Mouse (Mus musculus) left cerebral cortex, adult 2 months (tissue): Measurements from ENCODE around the gene Asf1b. TPM values are rescaled to one million over a fixed set of nuclear protein-coding genes. Genes with fewer than 3 reads are reported as not detected.

Experiments
- DNase-seq, 2 experiments: peaks; one replicate each; pipeline ENCODE4 v3.0.0; 2021 to 2022; ENCODE audit warnings: low spot score in 2 of 2, mixed read lengths in 1 of 2; ENCODE audit errors: extremely low spot score in 1 of 2
- H3K27ac ChIP-seq: fragments of 200-600 bp; 2 replicates; pipeline ENCODE4 v1.8.1; 2022
- H3K4me3 ChIP-seq: fragments of 200-600 bp; 2 replicates; pipeline ENCODE4 v1.8.1; 2022
- CTCF ChIP-seq: fragments of 200-600 bp; IDR thresholded peaks from 2 replicates; pipeline ENCODE4 v1.8.1; 2022; ENCODE audit warnings: antibody characterized with exemption, mild to moderate bottlenecking, moderate library complexity
- intact Hi-C: fragments of 180-260 bp; cut with DNase I; formaldehyde crosslinking; loops from one replicate; pipeline ENCODE4 v1.15.1; 2025
- total RNA-seq, 2 experiments: library from RNA; stranded (reverse); gene quantifications; 2 replicates each; pipeline ENCODE4 v1.2.3; 2021

Asf1b gene
- total RNA-seq, 2 experiments from 2014 or later = 0.35 to 0.66 TPM

DNA sequence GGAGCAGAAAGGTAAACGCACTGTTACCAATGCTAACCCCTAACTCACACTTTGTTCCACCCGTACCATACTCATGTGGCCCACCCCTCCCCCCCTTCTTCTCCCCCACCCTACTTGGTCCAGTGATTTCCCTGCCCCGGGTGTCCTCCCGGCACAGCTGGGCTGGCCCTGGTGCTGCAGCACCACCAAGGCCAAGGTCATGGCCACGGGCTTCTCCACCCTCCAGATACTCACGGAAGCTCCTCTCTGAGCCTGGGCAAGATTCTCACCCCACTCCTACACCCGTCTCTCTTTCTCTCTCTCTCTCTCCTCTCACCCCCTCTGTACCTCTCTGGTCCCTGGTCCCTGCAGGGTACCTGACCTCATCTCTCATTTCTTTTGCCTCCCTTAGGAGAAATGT lies 29.0 kb upstream of the Asf1b start:
- Histone ChIP-seq H3K27ac (no peak overlapping the region), H3K4me3 (no peak overlapping the region)
- TF ChIP-seq CTCF = no peak
- DNase-seq = no peak
- intact Hi-C loops = no loop called here

DNA sequence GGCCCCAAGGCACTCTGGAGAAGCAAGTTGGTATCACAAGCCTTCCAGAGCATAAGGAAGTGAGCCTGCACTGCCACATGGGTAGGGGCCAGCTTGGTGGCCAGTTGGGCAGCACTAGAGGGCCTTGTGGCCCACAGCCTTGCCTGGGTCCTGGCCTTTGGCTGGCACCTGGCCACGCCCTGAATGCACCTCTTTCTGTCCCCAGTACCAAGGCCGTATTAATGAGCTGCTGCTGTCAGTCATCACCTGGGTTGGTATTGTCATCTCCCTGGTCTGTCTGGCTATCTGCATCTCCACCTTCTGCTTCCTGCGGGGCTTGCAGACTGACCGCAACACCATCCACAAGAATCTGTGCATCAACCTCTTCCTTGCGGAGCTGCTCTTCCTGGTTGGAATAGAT lies 21.1 kb upstream of the Asf1b start:
- no peak for TF ChIP-seq CTCF
- no peak overlapping the region for H3K27ac ChIP-seq
- intact Hi-C loops = no loop called here
- no peak for DNase-seq
- no peak overlapping the region for H3K4me3 ChIP-seq

DNA sequence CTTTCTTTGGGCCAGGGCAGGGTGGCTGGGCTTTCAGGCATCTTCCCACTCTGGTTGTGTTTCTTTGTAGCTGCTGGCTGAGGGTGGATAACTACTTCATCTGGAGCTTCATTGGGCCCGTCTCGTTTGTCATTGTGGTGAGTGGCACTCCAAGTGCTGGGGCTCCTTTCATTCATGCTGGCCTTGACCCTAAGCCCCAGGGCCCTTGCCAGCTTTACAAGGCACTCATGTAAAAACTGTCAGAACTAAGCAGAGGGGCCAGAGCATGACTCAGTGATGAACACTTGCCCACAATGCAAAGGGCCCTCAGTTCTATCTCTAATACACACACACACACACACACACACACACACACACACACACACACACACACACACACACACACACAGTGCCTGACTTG lies 20.3 kb upstream of the Asf1b start:
- Histone ChIP-seq H3K27ac (no peak overlapping the region), H3K4me3 (no peak overlapping the region)
- no peak for DNase-seq
- no peak for TF ChIP-seq CTCF
- intact Hi-C loops = no loop called here

DNA sequence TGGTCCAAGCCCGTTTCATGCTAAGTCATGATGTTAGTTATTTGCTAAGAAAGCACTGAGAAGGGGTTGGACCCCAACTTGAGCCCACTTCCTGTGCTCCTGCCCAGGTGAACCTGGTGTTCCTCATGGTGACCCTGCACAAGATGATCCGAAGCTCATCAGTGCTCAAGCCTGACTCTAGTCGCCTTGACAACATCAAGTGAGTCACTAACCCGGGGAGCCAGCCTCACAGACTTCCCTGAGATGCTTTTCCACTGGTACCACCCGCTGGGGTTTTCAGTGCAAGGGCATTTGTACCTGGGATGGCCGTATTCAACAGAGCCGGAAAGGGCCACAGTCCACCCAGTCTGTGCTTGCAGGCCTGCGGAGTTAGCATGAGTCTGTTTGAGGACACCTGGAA lies 19.9 kb upstream of the Asf1b start:
- H3K4me3 ChIP-seq = no peak overlapping the region
- DNase-seq = no peak
- intact Hi-C loops = no loop called here
- no peak for TF ChIP-seq CTCF
- no peak overlapping the region for H3K27ac ChIP-seq

DNA sequence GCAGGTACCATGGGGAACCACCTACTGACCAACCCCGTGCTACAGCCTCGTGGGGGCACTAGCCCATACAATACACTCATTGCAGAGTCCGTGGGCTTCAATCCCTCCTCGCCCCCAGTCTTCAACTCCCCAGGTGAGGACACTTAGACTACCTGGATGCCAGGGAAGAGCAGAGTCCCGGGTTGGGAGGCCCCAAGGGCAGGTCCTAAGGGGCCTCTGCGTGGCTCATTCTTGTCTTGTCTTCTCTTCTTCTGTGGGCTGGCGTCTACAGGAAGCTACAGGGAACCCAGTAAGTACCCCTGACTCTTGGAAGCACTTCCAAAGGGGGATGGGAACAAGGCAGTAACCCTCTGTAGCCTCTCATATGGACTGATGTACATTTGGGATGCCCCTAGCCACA lies 17.7 kb upstream of the Asf1b start:
- no peak overlapping the region for H3K27ac ChIP-seq
- TF ChIP-seq CTCF = no peak
- DNase-seq = no peak
- intact Hi-C loops = no loop called here
- no peak overlapping the region for H3K4me3 ChIP-seq

DNA sequence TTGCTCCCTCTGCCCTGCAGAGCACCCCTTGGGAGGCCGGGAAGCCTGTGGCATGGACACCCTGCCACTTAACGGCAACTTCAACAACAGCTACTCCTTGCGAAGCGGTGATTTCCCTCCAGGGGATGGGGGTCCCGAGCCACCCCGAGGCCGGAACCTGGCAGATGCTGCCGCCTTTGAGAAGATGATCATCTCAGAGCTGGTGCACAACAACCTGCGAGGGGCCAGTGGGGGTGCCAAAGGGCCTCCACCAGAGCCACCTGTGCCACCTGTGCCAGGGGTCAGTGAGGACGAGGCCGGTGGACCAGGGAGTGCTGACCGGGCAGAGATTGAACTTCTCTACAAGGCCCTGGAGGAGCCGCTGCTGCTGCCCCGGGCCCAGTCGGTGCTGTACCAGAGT lies 17.0 kb upstream of the Asf1b start:
- no peak for TF ChIP-seq CTCF

DNA sequence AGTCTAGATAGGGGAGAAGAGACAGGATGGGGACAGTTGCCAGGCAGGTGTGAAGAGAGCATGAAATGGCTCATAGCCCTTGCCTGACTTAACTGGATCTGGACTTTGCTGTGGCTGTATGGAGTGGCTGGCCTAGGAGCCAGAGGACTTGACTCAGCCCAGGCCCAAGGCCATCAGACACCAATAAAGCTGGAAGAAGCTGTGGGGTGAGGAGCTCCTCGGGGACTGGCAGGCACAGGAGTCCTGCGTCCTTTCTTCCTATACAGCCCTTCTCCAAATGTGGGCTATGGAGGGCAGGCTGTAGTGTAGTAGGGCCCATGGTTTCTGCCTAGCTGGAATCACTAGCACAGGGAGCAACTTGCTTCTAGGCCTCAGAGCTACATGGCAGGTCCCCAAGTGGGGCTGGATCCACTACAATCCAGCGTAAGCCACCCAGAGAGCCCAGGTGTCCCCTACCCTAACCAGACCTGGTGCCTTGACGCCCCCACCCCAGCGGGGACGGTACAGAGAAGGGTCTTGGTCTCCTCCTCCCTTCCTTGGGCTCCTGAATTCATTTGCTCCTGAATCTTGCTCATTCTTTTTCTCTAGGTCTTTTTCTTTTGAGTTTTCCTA lies 14.1 kb upstream of the Asf1b start:
- intact Hi-C loops = no loop called here
- no peak for TF ChIP-seq CTCF
- no peak overlapping the region for H3K4me3 ChIP-seq
- DNase-seq = peak in 1 of 2 experiments; percentile 13
- no peak overlapping the region for H3K27ac ChIP-seq

More for the DNA sequence above, 17.0 kb upstream of the Asf1b start:
- DNase-seq = peak; percentile 11 to 13
- H3K4me3 ChIP-seq = no peak overlapping the region
- no peak overlapping the region for H3K27ac ChIP-seq
- intact Hi-C loops = no loop called here

DNA sequence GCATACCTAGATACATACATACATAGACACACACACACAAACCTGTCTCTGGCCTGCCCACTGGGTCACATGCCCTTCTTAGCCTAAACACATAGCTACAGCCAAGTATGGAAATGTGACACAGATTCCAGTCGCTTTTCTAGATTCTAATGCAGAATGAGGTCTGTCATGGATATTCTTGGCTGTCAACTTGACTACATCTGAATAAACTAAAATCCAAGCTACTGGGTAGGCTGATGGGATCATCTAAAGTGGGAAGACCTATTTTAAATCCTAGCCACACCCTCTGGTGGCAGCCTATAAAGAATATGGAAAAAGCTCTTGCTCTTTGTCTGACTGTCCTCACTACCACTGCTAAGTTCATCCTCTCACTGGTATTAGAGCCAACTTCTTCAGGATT lies 12.9 kb upstream of the Asf1b start:
- intact Hi-C loops = no loop called here
- DNase-seq = no peak
- H3K4me3 ChIP-seq = no peak overlapping the region
- H3K27ac ChIP-seq = no peak overlapping the region; the same call in 1 of the 2 replicates
- TF ChIP-seq CTCF = no peak

DNA sequence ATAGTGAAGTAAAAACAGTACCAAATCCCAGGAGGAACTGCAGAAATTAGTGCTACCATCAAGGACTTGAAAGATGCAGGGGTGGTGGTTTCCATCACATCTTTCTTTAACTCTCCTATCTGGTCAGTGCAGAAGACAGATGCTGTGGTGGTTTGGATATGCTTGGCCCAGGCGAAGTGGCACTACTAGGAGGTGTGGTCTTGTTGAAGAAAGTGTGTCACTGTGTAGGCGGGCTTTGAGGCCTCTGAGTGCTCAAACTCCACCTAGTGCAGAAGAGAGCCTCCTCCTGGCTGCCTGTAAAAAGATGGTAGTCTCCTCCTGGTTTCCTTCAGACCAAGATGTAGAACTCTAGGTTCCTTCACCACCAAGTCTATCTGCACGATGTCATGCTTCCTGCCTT lies 9.8 kb upstream of the Asf1b start:
- DNase-seq = no peak
- Histone ChIP-seq H3K4me3 (no peak overlapping the region), H3K27ac (no peak overlapping the region)
- TF ChIP-seq CTCF = no peak; the same call in 1 of the 2 replicates
- intact Hi-C loops = no loop called here

DNA sequence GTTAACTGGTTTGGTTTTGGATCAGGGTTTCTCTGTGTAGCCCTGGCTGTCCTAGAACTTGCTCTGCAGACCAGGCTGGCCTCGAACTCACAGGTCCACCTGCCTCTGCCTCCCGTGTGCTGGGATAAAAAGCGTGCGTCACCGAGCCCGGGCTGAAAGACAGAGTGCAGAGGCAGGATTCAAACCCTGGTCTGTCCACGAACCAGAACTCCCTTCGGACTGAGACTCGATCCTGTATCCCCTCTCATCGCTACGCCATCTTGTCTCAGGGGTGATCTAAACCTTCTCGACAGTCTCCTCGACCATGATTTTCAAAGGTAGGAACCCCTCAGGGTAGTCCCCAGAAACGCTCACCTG lies 580 bp upstream of the Asf1b start:
- peak overlapping the region; percentile 49 for H3K4me3 ChIP-seq
- H3K27ac ChIP-seq = peak overlapping the region; percentile 60; the same call in 1 of the 2 replicates
- intact Hi-C loops = loop anchor here (1.0 to 5.0 kb wide), 6 partner anchors 18 to 302 kb away; partner anchors contain the start of genes Gipc1, Prkaca and Samd1
- TF ChIP-seq CTCF = no peak
- DNase-seq = no peak

DNA sequence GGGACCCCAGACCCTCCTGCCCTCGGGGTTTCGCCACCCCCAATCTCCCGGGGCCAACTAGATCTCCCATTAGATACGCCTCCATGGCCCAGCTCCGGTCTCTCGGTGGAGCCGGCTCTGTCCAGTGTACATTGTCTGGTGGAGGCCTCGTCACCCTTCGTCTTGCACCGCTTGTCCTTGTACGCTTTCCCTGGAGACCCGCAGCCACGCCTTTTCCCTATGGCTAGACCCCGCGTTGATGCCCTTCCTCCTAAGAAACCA lies 581 bp downstream of the Asf1b start:
- intact Hi-C loops = loop anchor here (1.0 to 5.0 kb wide), 6 partner anchors 16 to 304 kb away; partner anchors contain the start of genes Gipc1, Prkaca and Samd1
- H3K27ac ChIP-seq = no peak overlapping the region
- TF ChIP-seq CTCF = no peak
- peak overlapping the region; percentile 55 for H3K4me3 ChIP-seq
- no peak for DNase-seq

DNA sequence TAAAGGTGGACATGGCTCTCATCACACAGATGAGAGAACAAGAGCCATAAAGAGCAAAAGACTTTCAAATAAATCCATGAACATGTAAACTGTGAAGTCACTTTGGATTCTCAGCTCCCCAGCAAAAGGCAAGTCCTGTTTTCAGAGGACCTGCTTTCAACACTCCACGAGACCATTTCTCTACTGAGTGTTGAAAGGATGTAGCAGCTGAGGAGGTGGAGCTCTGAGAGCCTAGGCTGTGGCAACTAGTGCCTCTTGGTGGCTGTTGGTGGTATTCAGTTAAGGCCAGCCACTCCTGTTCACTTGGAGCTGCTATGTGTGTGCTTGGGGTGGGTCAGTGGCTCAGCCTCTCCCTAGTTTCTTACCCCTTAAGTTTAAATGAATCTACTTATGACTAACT lies 1.5 kb downstream of the Asf1b start:
- intact Hi-C loops = loop anchor here (5.0 kb wide), 1 partner anchor 304 kb away; the partner anchor contains the start of gene Gipc1
- peak; percentile 24 for TF ChIP-seq CTCF
- Histone ChIP-seq H3K27ac (no peak overlapping the region), H3K4me3 (no peak overlapping the region)
- no peak for DNase-seq

DNA sequence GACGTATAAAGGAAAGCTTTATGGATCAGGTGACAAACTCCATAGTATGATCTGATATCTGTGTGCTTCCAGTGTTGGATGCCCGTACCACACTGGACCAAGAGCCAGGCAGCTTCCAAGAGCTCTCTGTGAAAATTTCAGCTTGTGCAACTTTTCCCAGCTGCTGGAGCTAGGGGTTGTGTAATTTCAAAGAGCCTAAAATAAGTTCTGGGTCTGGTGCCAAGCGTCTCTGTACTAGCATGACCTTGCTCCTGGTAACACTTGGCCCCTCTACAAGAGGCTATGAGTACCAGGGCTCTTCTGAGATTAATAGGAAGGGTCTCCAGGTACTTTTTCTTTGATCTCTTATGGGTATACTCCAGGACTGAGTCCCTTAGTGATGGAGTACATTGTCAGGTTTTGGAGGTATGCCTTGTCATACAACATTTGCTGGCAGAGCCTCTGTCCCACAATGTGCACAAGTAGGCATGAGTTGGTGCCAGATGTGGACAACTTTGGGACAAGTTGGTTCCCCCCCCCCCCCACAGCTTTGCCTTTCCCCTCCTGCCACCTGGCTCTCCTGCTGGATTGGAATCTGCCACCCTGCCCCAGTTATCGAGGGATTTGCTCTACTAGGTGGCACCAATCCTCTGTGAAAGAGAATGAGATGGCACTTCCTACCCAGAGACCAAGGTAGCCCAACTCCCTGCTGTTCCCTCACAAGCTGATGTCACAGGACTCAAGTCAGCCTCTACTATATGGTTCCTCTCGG lies 8.9 kb downstream of the Asf1b start:
- Histone ChIP-seq H3K4me3 (no peak overlapping the region), H3K27ac (no peak overlapping the region)
- intact Hi-C loops = no loop called here
- no peak for DNase-seq
- TF ChIP-seq CTCF = no peak
